Mouse (Mus musculus) kidney, adult 2 months (tissue): Measurements from ENCODE around the gene Serpina11. TPM values are rescaled to one million over a fixed set of nuclear protein-coding genes. Genes with fewer than 3 reads are reported as not detected.

ENCODE experiments used
- DNase-seq: peaks from one replicate; pipeline ENCODE4 v3.0.0; 2021
- H3K27ac ChIP-seq: fragments of 200-500 bp; 2 replicates; pipeline ENCODE4 v1.5.1; 2012; ENCODE audit warnings: low read depth, low read length, control low read depth, inconsistent platforms; ENCODE audit not compliant: insufficient read depth
- H3K27me3 ChIP-seq: fragments of 200-500 bp; replicated peaks from 2 replicates; pipeline ENCODE4 v1.6.1; 2012; ENCODE audit warnings: mild to moderate bottlenecking, moderate library complexity, low read length, inconsistent platforms; ENCODE audit not compliant: control insufficient read depth, insufficient read depth
- H3K36me3 ChIP-seq: fragments of 200-500 bp; 2 replicates; pipeline ENCODE4 v1.6.1; 2012; ENCODE audit warnings: mild to moderate bottlenecking, moderate library complexity, low read length, inconsistent platforms; ENCODE audit not compliant: control insufficient read depth, insufficient read depth
- H3K4me1 ChIP-seq: fragments of 200-500 bp; 2 replicates; pipeline ENCODE4 v1.6.1; 2011; ENCODE audit warnings: low read length; ENCODE audit not compliant: control insufficient read depth, insufficient read depth
- H3K4me3 ChIP-seq: fragments of 200-500 bp; 2 replicates; pipeline ENCODE4 v1.5.1; 2011; ENCODE audit warnings: mild to moderate bottlenecking, low read depth, low read length, control low read depth; ENCODE audit not compliant: insufficient read depth
- CTCF ChIP-seq: fragments of 200-500 bp; conservative IDR thresholded peaks from 2 replicates; pipeline ENCODE4 v1.5.1; 2011; ENCODE audit warnings: low read depth, mild to moderate bottlenecking, control low read depth, low read length, moderate library complexity, mixed read lengths; ENCODE audit not compliant: insufficient read depth, insufficient read length
- POLR2A ChIP-seq: fragments of 200-500 bp; IDR thresholded peaks from one replicate; pipeline ENCODE4 v1.6.1; 2011; ENCODE audit warnings: low read depth, low read length, control low read depth
- WGBS: fragments of 180-500 bp; shearing (Covaris S2); methylation state at CpG from one replicate; pipeline ENCODE4 v1.1.7; 2018; 5-methylcytosine and 5-hydroxymethylcytosine counted together
- polyA plus RNA-seq: library from polyadenylated mRNA; depleted of rRNA; stranded (reverse); fragments of >200 nt; gene quantifications from 2 replicates; pipeline ENCODE4 v1.2.3, GENCODE M21; 2012

The Serpina11 gene
- polyA plus RNA-seq, 1 experiment, result 0.11 TPM

DNA sequence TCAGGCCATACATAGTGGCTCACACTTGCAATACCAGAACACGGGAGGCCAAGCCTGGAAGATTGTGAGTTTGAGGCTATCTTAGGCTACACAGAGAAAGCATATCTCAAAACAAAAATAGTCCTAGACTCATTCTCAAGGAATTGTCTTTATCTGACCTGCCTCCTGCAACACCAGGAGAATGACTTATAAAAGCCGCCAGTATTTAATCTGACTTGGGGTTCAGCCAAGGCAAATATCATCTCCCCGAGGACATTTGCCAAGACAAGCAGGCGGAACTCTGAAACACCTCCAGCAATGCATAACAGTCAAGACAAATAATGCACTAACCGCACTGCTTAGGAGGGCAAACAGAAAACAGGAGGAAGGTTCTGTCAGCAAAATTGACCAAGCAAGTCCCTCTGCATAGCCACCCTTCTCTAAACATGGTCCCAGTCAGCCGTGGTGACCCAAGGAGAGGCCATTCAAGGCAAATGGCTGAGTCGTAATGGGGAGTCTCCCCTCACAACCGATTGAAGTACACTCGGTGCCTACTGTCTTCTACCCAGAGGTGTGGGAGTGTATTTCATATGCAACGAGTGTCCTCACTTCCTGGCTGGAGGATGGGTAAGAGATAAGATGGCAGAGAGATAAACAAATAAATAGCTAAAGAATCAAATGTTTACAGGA is 12.9 kb upstream of the Serpina11 start:
- Histone ChIP-seq H3K36me3 (no peaks in the 10 kb centered on the region), H3K27ac (no peak overlapping the region), H3K4me1 (no peaks in the 10 kb centered on the region), H3K27me3 (no peaks in the 10 kb centered on the region), H3K4me3 (no peak overlapping the region)
- TF ChIP-seq POLR2A, result no peak
- no peak for TF ChIP-seq CTCF
- DNase-seq, result peak; percentile 75
- 26% methylated on average over 10 of the region's 10 CpGs for WGBS

DNA sequence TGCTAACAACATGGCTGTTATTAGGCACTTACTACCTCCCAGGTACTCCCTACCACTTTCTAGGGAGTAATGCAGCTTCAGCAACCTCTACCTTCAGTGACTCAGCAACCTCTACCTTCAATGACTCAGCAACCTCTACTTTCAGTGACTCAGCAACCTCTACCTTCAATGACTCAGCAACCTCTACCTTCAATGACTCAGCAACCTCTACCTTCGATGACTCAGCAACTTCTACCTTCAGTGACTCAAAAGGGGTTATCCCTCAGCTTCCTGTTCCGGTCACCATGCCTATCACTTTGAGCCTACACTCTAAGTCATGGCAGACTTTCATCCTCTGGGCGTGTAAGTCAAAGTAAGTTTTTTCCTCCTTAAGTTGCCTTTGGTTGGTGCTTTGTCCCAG is 10.8 kb upstream of the Serpina11 start:
- 86% methylated on average over 3 of the region's 3 CpGs for WGBS
- no peak overlapping the region for H3K27ac ChIP-seq
- H3K36me3 ChIP-seq, result no peaks in the 10 kb centered on the region
- no peak for TF ChIP-seq POLR2A
- TF ChIP-seq CTCF, result no peak
- no peak overlapping the region for H3K4me3 ChIP-seq
- H3K4me1 ChIP-seq, result no peaks in the 10 kb centered on the region
- DNase-seq, result no peak
- no peaks in the 10 kb centered on the region for H3K27me3 ChIP-seq

DNA sequence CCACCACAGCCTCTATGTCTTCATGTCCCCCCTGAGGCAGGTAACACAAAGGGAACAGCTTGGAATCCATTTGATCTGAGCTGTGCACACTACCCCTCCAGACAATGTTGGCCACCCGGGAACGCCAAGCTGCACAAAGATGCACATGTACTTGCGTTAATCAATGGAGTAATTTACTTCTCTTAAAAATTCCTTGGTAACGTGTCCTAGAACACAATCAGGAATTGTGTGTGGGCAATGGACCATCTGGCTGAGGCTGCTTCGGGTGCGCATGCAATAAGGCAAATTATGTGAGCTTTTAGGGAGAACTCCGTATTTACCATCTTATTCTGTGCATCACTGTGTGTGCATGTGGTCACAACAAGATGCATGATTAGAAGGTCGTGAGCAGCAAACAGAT is 9.9 kb upstream of the Serpina11 start:
- Histone ChIP-seq H3K36me3 (no peaks in the 10 kb centered on the region), H3K27ac (no peak overlapping the region), H3K4me1 (no peaks in the 10 kb centered on the region), H3K27me3 (no peaks in the 10 kb centered on the region), H3K4me3 (no peak overlapping the region)
- TF ChIP-seq POLR2A (no peak), CTCF (no peak)
- no peak for DNase-seq
- 79% methylated on average over 8 of the region's 8 CpGs for WGBS

DNA sequence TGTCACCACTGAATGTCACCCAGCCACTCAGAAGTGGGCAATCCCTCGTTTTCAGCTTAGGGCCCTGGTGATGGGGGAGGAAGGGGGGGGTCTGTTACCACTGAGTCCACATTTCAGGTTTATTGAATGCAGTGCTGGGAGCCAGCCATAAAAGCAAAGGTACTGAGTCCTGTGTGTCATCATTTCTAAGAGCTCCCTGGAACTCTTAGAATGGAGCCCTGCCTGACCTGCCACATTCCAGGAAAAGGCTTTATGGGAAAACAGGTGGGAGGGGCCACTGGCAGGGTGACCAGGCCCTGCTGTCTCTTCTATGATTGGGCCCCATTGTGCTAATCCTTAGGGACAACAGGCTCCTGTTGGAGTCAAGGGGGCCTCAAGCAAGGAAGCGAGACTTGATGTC is 6.8 kb upstream of the Serpina11 start:
- WGBS, result 70% methylated on average over 2 of the region's 2 CpGs

GRCm38 (mm10) chr12:103995292-103996072 is 5.7 kb upstream of the Serpina11 start:
- no peaks in the 10 kb centered on the region for H3K36me3 ChIP-seq
- H3K27ac ChIP-seq, result no peak overlapping the region
- no peaks in the 10 kb centered on the region for H3K27me3 ChIP-seq
- no peaks in the 10 kb centered on the region for H3K4me1 ChIP-seq
- WGBS, result 37% methylated on average over 5 of the region's 5 CpGs
- H3K4me3 ChIP-seq, result no peak overlapping the region
- TF ChIP-seq CTCF (peak; percentile 84), POLR2A (no peak)
- DNase-seq, result peak; percentile 70

More for the DNA sequence above, 6.8 kb upstream of the Serpina11 start:
- Histone ChIP-seq H3K4me3 (no peak overlapping the region), H3K36me3 (no peaks in the 10 kb centered on the region), H3K4me1 (no peaks in the 10 kb centered on the region), H3K27me3 (no peaks in the 10 kb centered on the region), H3K27ac (no peak overlapping the region)
- no peak for DNase-seq
- no peak for TF ChIP-seq CTCF
- TF ChIP-seq POLR2A, result no peak

- H3K4me3 ChIP-seq, result no peak overlapping the region
- WGBS, result 70% methylated on average over 7 of the region's 7 CpGs
- no peak overlapping the region for H3K27ac ChIP-seq
- no peaks in the 10 kb centered on the region for H3K4me1 ChIP-seq
- H3K36me3 ChIP-seq, result no peaks in the 10 kb centered on the region
- no peak for TF ChIP-seq CTCF
- TF ChIP-seq POLR2A, result no peak
- DNase-seq, result no peak
- H3K27me3 ChIP-seq, result no peaks in the 10 kb centered on the region
These were observed 3.2 kb upstream of the Serpina11 start for GRCm38 (mm10) chr12:103992945-103993344.

DNA sequence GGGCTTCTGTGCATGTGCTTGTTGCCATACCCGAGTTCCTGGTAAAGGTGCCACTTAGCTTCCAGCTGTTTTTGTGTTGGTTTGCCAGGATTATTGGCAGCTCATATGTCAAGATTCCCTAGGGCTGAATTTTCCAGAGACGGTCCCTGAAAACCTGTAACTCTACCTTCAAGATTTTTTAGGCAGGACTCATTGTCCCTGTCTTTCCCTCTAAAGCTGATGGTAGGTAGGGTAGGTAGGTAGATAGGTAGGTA is 316 bp downstream of the Serpina11 start:
- no peak overlapping the region for H3K4me3 ChIP-seq
- WGBS, result 44% methylated on average over 2 of the region's 2 CpGs
- no peak for DNase-seq

More for the DNA sequence above, 316 bp downstream of the Serpina11 start:
- Histone ChIP-seq H3K27me3 (no peaks in the 10 kb centered on the region), H3K4me1 (no peaks in the 10 kb centered on the region), H3K27ac (no peak overlapping the region), H3K36me3 (no peaks in the 10 kb centered on the region)
- TF ChIP-seq CTCF (no peak), POLR2A (no peak)
